Mouse (Mus musculus) 416B (cell line): ENCODE data around the gene Glrb.

Experiments
- DNase-seq: peaks from one replicate; pipeline ENCODE4 v3.0.0; 2011; ENCODE audit warnings: low read depth

Gene Glrb

GRCm38 (mm10) chr3:80913111-80913778 is at the start of gene Glrb:
Gene Glrb (minus strand): TSS chr3:80913660.
- no peak for DNase-seq

GRCm38 (mm10) chr3:80959965-80960364 is 46.5 kb upstream of the Glrb start:
- DNase-seq, result no peak

GRCm38 (mm10) chr3:80958591-80958990 is 45.1 kb upstream of the Glrb start:
- DNase-seq, result peak; percentile 67

GRCm38 (mm10) chr3:80913779-80914284 is 372 bp upstream of the Glrb start:
- no peak for DNase-seq

GRCm38 (mm10) chr3:80894745-80895480 is 18.5 kb downstream of the Glrb start:
- no peak for DNase-seq

GRCm38 (mm10) chr3:80894328-80894727 is 19.1 kb downstream of the Glrb start:
- no peak for DNase-seq

GRCm38 (mm10) chr3:80893055-80893690 is 20.3 kb downstream of the Glrb start:
- DNase-seq, result no peak

- no peak for DNase-seq
These were observed 22.4 kb downstream of the Glrb start for GRCm38 (mm10) chr3:80891087-80891486.

- no peak for DNase-seq
These were observed 28.3 kb downstream of the Glrb start for GRCm38 (mm10) chr3:80885174-80885573.

GRCm38 (mm10) chr3:80883601-80884000 is 29.9 kb downstream of the Glrb start:
- no peak for DNase-seq

GRCm38 (mm10) chr3:80880660-80881293 is 32.7 kb downstream of the Glrb start:
- DNase-seq, result no peak

- DNase-seq, result no peak
These were observed 34.9 kb downstream of the Glrb start for GRCm38 (mm10) chr3:80878571-80878970.

- no peak for DNase-seq
These were observed 38.6 kb downstream of the Glrb start for GRCm38 (mm10) chr3:80874690-80875353.

- DNase-seq, result no peak
These were observed 39.4 kb downstream of the Glrb start for GRCm38 (mm10) chr3:80874081-80874480.

- DNase-seq, result no peak
These were observed 41.8 kb downstream of the Glrb start for GRCm38 (mm10) chr3:80871472-80872171.

GRCm38 (mm10) chr3:80867328-80867727 is 46.1 kb downstream of the Glrb start:
- DNase-seq, result peak; percentile 1

GRCm38 (mm10) chr3:80852912-80853507 is 60.5 kb downstream of the Glrb start:
- no peak for DNase-seq

- DNase-seq, result no peak
These were observed 62.5 kb downstream of the Glrb start for GRCm38 (mm10) chr3:80850947-80851346.

- no peak for DNase-seq
These were observed 67.8 kb downstream of the Glrb start for GRCm38 (mm10) chr3:80845634-80846033.

- DNase-seq, result no peak
These were observed 73.6 kb downstream of the Glrb start for GRCm38 (mm10) chr3:80839845-80840244.

GRCm38 (mm10) chr3:80837583-80837982 is 75.9 kb downstream of the Glrb start:
- DNase-seq, result no peak
